Mouse (Mus musculus): ENCODE measurements around the gene 4921509C19Rik. TPM values are rescaled to one million over a fixed set of nuclear protein-coding genes. Genes with fewer than 3 reads are reported as not detected.
"Not testable (repeated sequence)": the region's sequence is repeated elsewhere in the genome, so short reads cannot be mapped to it uniquely, and the experiment has no call there.

The 4921509C19Rik gene
- polyA plus RNA-seq, 1 experiment from 2014 or later = not detected

DNA sequence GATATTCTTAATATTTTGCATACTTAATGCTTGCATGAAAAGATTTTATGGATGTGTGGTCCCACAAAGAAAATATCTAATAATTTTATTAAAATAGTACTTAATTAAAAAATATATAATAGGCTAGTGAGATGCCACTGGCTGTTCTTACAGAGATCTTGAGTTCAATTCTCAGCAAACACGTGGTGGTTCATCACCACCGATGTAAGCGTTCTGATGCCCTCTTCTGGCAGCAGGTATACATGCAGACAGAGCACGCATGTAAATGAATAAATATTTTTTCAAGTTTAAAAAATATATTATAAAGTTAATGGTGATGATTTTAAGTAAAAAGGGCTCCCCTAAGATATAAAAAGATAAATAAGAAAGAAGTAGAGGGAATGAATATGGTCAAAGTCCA is 41.8 kb downstream of the 4921509C19Rik start:
- not testable (repeated sequence) for H3K27ac ChIP-seq; H3K4me1 ChIP-seq; H3K4me3 ChIP-seq; H3K36me3 ChIP-seq; H3K9me3 ChIP-seq; DNase-seq (ENCODE audit: low spot score); H3K27me3 ChIP-seq (ENCODE audit: insufficient read depth, poor library complexity, severe bottlenecking)
- WGBS = 48% methylated on average over 4 of the region's 4 CpGs

Other genes with a start within 250 kb of the 4921509C19Rik start
- 195 and 247 TPM in 2 replicates for gene Nsfl1c, start 18.0 kb upstream of the 4921509C19Rik start, polyA plus RNA-seq (2016; fragmentation: Nextera tagmentation; extraction: Ambion mirVana)
- 933 and 973 TPM in 2 replicates for gene Fkbp1a, start 66.3 kb upstream of the 4921509C19Rik start, polyA plus RNA-seq (2016; fragmentation: Nextera tagmentation; extraction: Ambion mirVana)
- 1.00 and 1.1 TPM in 2 replicates for gene Sdcbp2, start 96.5 kb upstream of the 4921509C19Rik start, polyA plus RNA-seq (2016; fragmentation: Nextera tagmentation; extraction: Ambion mirVana)
- gene Snph, start 156.4 kb upstream of the 4921509C19Rik start, polyA plus RNA-seq (2016; fragmentation: Nextera tagmentation; extraction: Ambion mirVana) = 0.30 and 0.83 TPM in 2 replicates
- gene Rad21l, start 192.4 kb upstream of the 4921509C19Rik start, polyA plus RNA-seq (2016; fragmentation: Nextera tagmentation; extraction: Ambion mirVana) = not detected in 2 replicates
- 1.2 and 2.1 TPM in 2 replicates for gene Tmem74b, start 225.9 kb upstream of the 4921509C19Rik start, polyA plus RNA-seq (2016; fragmentation: Nextera tagmentation; extraction: Ambion mirVana)